Mouse (Mus musculus): ENCODE results near the gene Lhfpl4. TPM values are rescaled to one million over a fixed set of nuclear protein-coding genes. Genes with fewer than 3 reads are reported as not detected.

The Lhfpl4 gene
- polyA plus RNA-seq, 1 experiment from 2014 or later: 68.3 TPM

- H3K36me3 ChIP-seq (ENCODE audit: control insufficient read depth, insufficient read depth, low read length): no peaks in the 10 kb centered on the region
- no peaks in the 10 kb centered on the region for H3K27me3 ChIP-seq (ENCODE audit: control insufficient read depth, insufficient read depth, low read depth, low read length)
- peak overlapping the region; percentile 94 for H3K9ac ChIP-seq (ENCODE audit: low read depth, low read length)
- peak overlapping the region; percentile 78 for H3K4me3 ChIP-seq (ENCODE audit: low read depth, low read length)
- under 1% methylated on average over 5 of the region's 5 CpGs for WGBS
- H3K27ac ChIP-seq (ENCODE audit: low read length): peak overlapping the region; percentile 83
- peak; percentile 77 for ATAC-seq
- peak overlapping the region; percentile 83 for H3K4me2 ChIP-seq (ENCODE audit: low read length)
- H3K4me1 ChIP-seq (ENCODE audit: control insufficient read depth, insufficient read depth, low read length): peaks cover 34% of the 10 kb centered on the region
- no peaks in the 10 kb centered on the region for H3K9me3 ChIP-seq (replicated peaks; ENCODE audit: control insufficient read depth, low read length, poor library complexity, severe bottlenecking)
Observed at GRCm38 (mm10) chr6:113194517-113194840, 705 bp downstream of the Lhfpl4 start.

- Histone ChIP-seq H3K9ac (ENCODE audit: low read depth, low read length) (peak overlapping the region; percentile 94), H3K27ac (ENCODE audit: low read length) (peak overlapping the region; percentile 48), H3K27me3 (ENCODE audit: control insufficient read depth, insufficient read depth, low read depth, low read length) (no peaks in the 10 kb centered on the region), H3K4me3 (ENCODE audit: low read depth, low read length) (peak overlapping the region; percentile 78), H3K9me3 (replicated peaks; ENCODE audit: control insufficient read depth, low read length, poor library complexity, severe bottlenecking) (no peaks in the 10 kb centered on the region), H3K36me3 (ENCODE audit: control insufficient read depth, insufficient read depth, low read length) (0 out of 2 replicates have a peak, but pooled peaks cover under 1% of the 10 kb centered on the region), H3K4me2 (ENCODE audit: low read length) (peak overlapping the region; percentile 83), H3K4me1 (ENCODE audit: control insufficient read depth, insufficient read depth, low read length) (peaks cover 34% of the 10 kb centered on the region)
- ATAC-seq: peak; percentile 59
- 3% methylated on average over 46 of the region's 46 CpGs for WGBS
Observed at GRCm38 (mm10) chr6:113193765-113194460, 1.3 kb downstream of the Lhfpl4 start.

- Histone ChIP-seq H3K4me3 (ENCODE audit: low read depth, low read length) (no peak overlapping the region), H3K4me2 (ENCODE audit: low read length) (no peak overlapping the region), H3K4me1 (ENCODE audit: control insufficient read depth, insufficient read depth, low read length) (peaks cover 2% of the 10 kb centered on the region), H3K27ac (ENCODE audit: low read length) (no peak overlapping the region), H3K9me3 (replicated peaks; ENCODE audit: control insufficient read depth, low read length, poor library complexity, severe bottlenecking) (no peaks in the 10 kb centered on the region), H3K9ac (ENCODE audit: low read depth, low read length) (no peak overlapping the region), H3K27me3 (ENCODE audit: control insufficient read depth, insufficient read depth, low read depth, low read length) (no peaks in the 10 kb centered on the region), H3K36me3 (ENCODE audit: control insufficient read depth, insufficient read depth, low read length) (peaks cover 10% of the 10 kb centered on the region; the same call in 1 of the 2 replicates)
- no peak for ATAC-seq
- WGBS: 87% methylated on average over 21 of the region's 21 CpGs
Observed at GRCm38 (mm10) chr6:113184866-113185525, 10.2 kb downstream of the Lhfpl4 start.

GRCm38 (mm10) chr6:113184163-113184562 lies 11.0 kb downstream of the Lhfpl4 start:
- H3K27ac ChIP-seq (ENCODE audit: low read length): no peak overlapping the region

GRCm38 (mm10) chr6:113179195-113179733 lies 15.9 kb downstream of the Lhfpl4 start:
- peaks cover 18% of the 10 kb centered on the region for H3K4me1 ChIP-seq (ENCODE audit: control insufficient read depth, insufficient read depth, low read length)
- H3K27me3 ChIP-seq (ENCODE audit: control insufficient read depth, insufficient read depth, low read depth, low read length): no peaks in the 10 kb centered on the region
- peak overlapping the region; percentile 51 for H3K27ac ChIP-seq (ENCODE audit: low read length)
- 22% methylated on average over 4 of the region's 4 CpGs for WGBS
- no peak overlapping the region for H3K9ac ChIP-seq (ENCODE audit: low read depth, low read length)
- H3K4me2 ChIP-seq (ENCODE audit: low read length): peak overlapping the region; percentile 50
- H3K4me3 ChIP-seq (ENCODE audit: low read depth, low read length): no peak overlapping the region
- H3K9me3 ChIP-seq (replicated peaks; ENCODE audit: control insufficient read depth, low read length, poor library complexity, severe bottlenecking): no peaks in the 10 kb centered on the region
- H3K36me3 ChIP-seq (ENCODE audit: control insufficient read depth, insufficient read depth, low read length): peaks cover 10% of the 10 kb centered on the region
- peak; percentile 46 for ATAC-seq

More at GRCm38 (mm10) chr6:113184163-113184562, 11.0 kb downstream of the Lhfpl4 start:
- Histone ChIP-seq H3K36me3 (ENCODE audit: control insufficient read depth, insufficient read depth, low read length) (peaks cover 10% of the 10 kb centered on the region; the same call in 1 of the 2 replicates), H3K4me1 (ENCODE audit: control insufficient read depth, insufficient read depth, low read length) (peaks cover 10% of the 10 kb centered on the region), H3K9me3 (replicated peaks; ENCODE audit: control insufficient read depth, low read length, poor library complexity, severe bottlenecking) (no peaks in the 10 kb centered on the region), H3K4me2 (ENCODE audit: low read length) (no peak overlapping the region), H3K9ac (ENCODE audit: low read depth, low read length) (no peak overlapping the region), H3K4me3 (ENCODE audit: low read depth, low read length) (no peak overlapping the region), H3K27me3 (ENCODE audit: control insufficient read depth, insufficient read depth, low read depth, low read length) (no peaks in the 10 kb centered on the region)
- 72% methylated on average over 9 of the region's 9 CpGs for WGBS
- ATAC-seq: no peak

GRCm38 (mm10) chr6:113178286-113179194 lies 16.6 kb downstream of the Lhfpl4 start:
- 16% methylated on average over 14 of the region's 14 CpGs for WGBS
- H3K9ac ChIP-seq (ENCODE audit: low read depth, low read length): peak overlapping the region; percentile 12; the same call in 1 of the 2 replicates
- peak; percentile 94 for ATAC-seq
- peak overlapping the region; percentile 50 for H3K4me2 ChIP-seq (ENCODE audit: low read length)
- H3K4me1 ChIP-seq (ENCODE audit: control insufficient read depth, insufficient read depth, low read length): peaks cover 18% of the 10 kb centered on the region
- H3K36me3 ChIP-seq (ENCODE audit: control insufficient read depth, insufficient read depth, low read length): peaks cover 10% of the 10 kb centered on the region
- H3K27me3 ChIP-seq (ENCODE audit: control insufficient read depth, insufficient read depth, low read depth, low read length): no peaks in the 10 kb centered on the region
- H3K9me3 ChIP-seq (replicated peaks; ENCODE audit: control insufficient read depth, low read length, poor library complexity, severe bottlenecking): no peaks in the 10 kb centered on the region
- H3K27ac ChIP-seq (ENCODE audit: low read length): peak overlapping the region; percentile 51
- H3K4me3 ChIP-seq (ENCODE audit: low read depth, low read length): peak overlapping the region; percentile 2; the same call in 1 of the 2 replicates

DNA sequence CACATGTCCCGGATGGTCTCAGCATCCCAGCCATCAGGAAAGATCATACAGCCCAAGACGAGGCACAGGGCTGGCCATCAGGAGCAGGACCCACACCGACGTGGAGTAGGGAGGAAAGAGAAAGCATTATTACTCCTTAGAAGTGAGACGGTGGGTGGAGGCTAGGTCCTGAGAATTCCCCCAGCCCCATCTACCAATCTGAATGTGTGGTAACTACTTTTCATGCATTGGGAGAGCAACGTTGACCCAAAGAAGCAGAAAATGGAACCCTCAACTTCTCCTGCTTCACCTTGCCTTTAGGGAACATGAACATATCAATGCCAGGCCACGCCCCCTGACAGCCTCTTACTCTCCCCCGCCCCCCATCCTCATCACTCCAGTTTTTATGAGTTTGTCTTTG lies 18.6 kb downstream of the Lhfpl4 start:
- Histone ChIP-seq H3K4me3 (ENCODE audit: low read depth, low read length) (no peak overlapping the region), H3K27ac (ENCODE audit: low read length) (no peak overlapping the region), H3K4me1 (ENCODE audit: control insufficient read depth, insufficient read depth, low read length) (peaks cover 18% of the 10 kb centered on the region), H3K27me3 (ENCODE audit: control insufficient read depth, insufficient read depth, low read depth, low read length) (no peaks in the 10 kb centered on the region), H3K36me3 (ENCODE audit: control insufficient read depth, insufficient read depth, low read length) (peaks cover 9% of the 10 kb centered on the region), H3K9ac (ENCODE audit: low read depth, low read length) (no peak overlapping the region), H3K9me3 (replicated peaks; ENCODE audit: control insufficient read depth, low read length, poor library complexity, severe bottlenecking) (no peaks in the 10 kb centered on the region), H3K4me2 (ENCODE audit: low read length) (no peak overlapping the region)
- ATAC-seq: no peak
- WGBS: 90% methylated on average over 8 of the region's 8 CpGs

- Histone ChIP-seq H3K4me3 (ENCODE audit: low read depth, low read length) (no peak overlapping the region), H3K36me3 (ENCODE audit: control insufficient read depth, insufficient read depth, low read length) (peaks cover 9% of the 10 kb centered on the region), H3K27ac (ENCODE audit: low read length) (no peak overlapping the region), H3K27me3 (ENCODE audit: control insufficient read depth, insufficient read depth, low read depth, low read length) (no peaks in the 10 kb centered on the region), H3K4me1 (ENCODE audit: control insufficient read depth, insufficient read depth, low read length) (peaks cover 18% of the 10 kb centered on the region), H3K9me3 (replicated peaks; ENCODE audit: control insufficient read depth, low read length, poor library complexity, severe bottlenecking) (no peaks in the 10 kb centered on the region), H3K9ac (ENCODE audit: low read depth, low read length) (no peak overlapping the region), H3K4me2 (ENCODE audit: low read length) (no peak overlapping the region)
- 91% methylated on average over 3 of the region's 3 CpGs for WGBS
- ATAC-seq: no peak
Observed at GRCm38 (mm10) chr6:113175469-113175868, 19.7 kb downstream of the Lhfpl4 start.
